Mouse (Mus musculus): ENCODE measurements around the gene Ccdc88c. TPM values are rescaled to one million over a fixed set of nuclear protein-coding genes. Genes with fewer than 3 reads are reported as not detected.

Gene Ccdc88c
- polyA plus RNA-seq, 1 experiment, result 4.9 TPM

GRCm38 (mm10) chr12:100896661-100897060, 132.2 kb downstream of the Ccdc88c start:
- TF ChIP-seq TAL1 (IDR thresholded peaks at IDR 0.05; ENCODE audit: low read length) (no peak), GATA1 (IDR thresholded peaks at IDR 0.05; ENCODE audit: low read length) (no peak)
- Histone ChIP-seq H3K9me3 (ENCODE audit: control insufficient read depth, low read length) (no peaks in the 10 kb centered on the region), H3K27me3 (ENCODE audit: control insufficient read depth) (peaks cover 52% of the 10 kb centered on the region), H3K4me3 (replicated peaks) (no peak overlapping the region), H3K4me1 (ENCODE audit: control insufficient read depth) (no peaks in the 10 kb centered on the region), H3K36me3 (ENCODE audit: control insufficient read depth) (no peaks in the 10 kb centered on the region)

- H3K9me3 ChIP-seq (ENCODE audit: control insufficient read depth, low read length), result no peaks in the 10 kb centered on the region
Observed at GRCm38 (mm10) chr12:100895504-100895903, 133.4 kb downstream of the Ccdc88c start.

GRCm38 (mm10) chr12:100890548-100890947, 138.3 kb downstream of the Ccdc88c start:
- H3K27me3 ChIP-seq (ENCODE audit: control insufficient read depth), result peaks cover 4% of the 10 kb centered on the region; the same call in 1 of the 2 replicates
- H3K9me3 ChIP-seq (ENCODE audit: control insufficient read depth, low read length), result no peaks in the 10 kb centered on the region
- no peaks in the 10 kb centered on the region for H3K4me1 ChIP-seq (ENCODE audit: control insufficient read depth)
- no peak for TF ChIP-seq TAL1 (IDR thresholded peaks at IDR 0.05; ENCODE audit: low read length)
- TF ChIP-seq GATA1 (IDR thresholded peaks at IDR 0.05; ENCODE audit: low read length), result no peak
- H3K4me3 ChIP-seq (replicated peaks), result no peak overlapping the region
- H3K36me3 ChIP-seq (ENCODE audit: control insufficient read depth), result no peaks in the 10 kb centered on the region

More at GRCm38 (mm10) chr12:100895504-100895903, 133.4 kb downstream of the Ccdc88c start:
- no peak overlapping the region for H3K4me3 ChIP-seq (replicated peaks)
- peaks cover 44% of the 10 kb centered on the region for H3K27me3 ChIP-seq (ENCODE audit: control insufficient read depth)
- TF ChIP-seq GATA1 (IDR thresholded peaks at IDR 0.05; ENCODE audit: low read length) (no peak), TAL1 (IDR thresholded peaks at IDR 0.05; ENCODE audit: low read length) (no peak)
- H3K4me1 ChIP-seq (ENCODE audit: control insufficient read depth), result no peaks in the 10 kb centered on the region
- H3K36me3 ChIP-seq (ENCODE audit: control insufficient read depth), result no peaks in the 10 kb centered on the region

GRCm38 (mm10) chr12:100887801-100888258, 141.0 kb downstream of the Ccdc88c start:
- no peaks in the 10 kb centered on the region for H3K4me1 ChIP-seq (ENCODE audit: control insufficient read depth)
- no peaks in the 10 kb centered on the region for H3K9me3 ChIP-seq (ENCODE audit: control insufficient read depth, low read length)
- peaks cover 4% of the 10 kb centered on the region; the same call in 1 of the 2 replicates for H3K27me3 ChIP-seq (ENCODE audit: control insufficient read depth)
- no peaks in the 10 kb centered on the region for H3K36me3 ChIP-seq (ENCODE audit: control insufficient read depth)
- H3K4me3 ChIP-seq (replicated peaks), result no peak overlapping the region
- TF ChIP-seq TAL1 (IDR thresholded peaks at IDR 0.05; ENCODE audit: low read length) (no peak), GATA1 (IDR thresholded peaks at IDR 0.05; ENCODE audit: low read length) (no peak)

DNA sequence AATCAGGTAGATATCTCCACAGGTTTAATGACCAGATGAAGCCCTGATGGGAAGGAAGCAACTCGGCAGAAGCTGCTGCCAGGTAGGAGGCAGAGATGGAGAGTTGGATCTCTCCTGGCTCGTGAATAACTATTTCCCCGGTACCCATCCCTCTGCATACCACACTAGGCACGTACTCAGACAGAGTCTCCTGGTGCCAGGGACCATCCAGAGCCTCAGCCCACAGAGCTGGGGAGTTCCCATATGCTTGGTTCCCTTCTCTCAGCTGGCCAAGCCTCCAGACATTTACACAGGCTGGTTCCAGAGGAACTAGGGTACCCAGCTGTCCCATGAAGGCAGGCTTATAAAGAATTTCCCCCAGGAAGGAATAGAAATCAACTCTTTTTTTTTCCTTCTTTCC, 142.0 kb downstream of the Ccdc88c start:
- peaks cover 4% of the 10 kb centered on the region; the same call in 1 of the 2 replicates for H3K27me3 ChIP-seq (ENCODE audit: control insufficient read depth)
- H3K9me3 ChIP-seq (ENCODE audit: control insufficient read depth, low read length), result no peaks in the 10 kb centered on the region
- no peaks in the 10 kb centered on the region for H3K4me1 ChIP-seq (ENCODE audit: control insufficient read depth)
- no peaks in the 10 kb centered on the region for H3K36me3 ChIP-seq (ENCODE audit: control insufficient read depth)
- TF ChIP-seq GATA1 (IDR thresholded peaks at IDR 0.05; ENCODE audit: low read length) (no peak), TAL1 (IDR thresholded peaks at IDR 0.05; ENCODE audit: low read length) (no peak)
- H3K4me3 ChIP-seq (replicated peaks), result no peak overlapping the region

DNA sequence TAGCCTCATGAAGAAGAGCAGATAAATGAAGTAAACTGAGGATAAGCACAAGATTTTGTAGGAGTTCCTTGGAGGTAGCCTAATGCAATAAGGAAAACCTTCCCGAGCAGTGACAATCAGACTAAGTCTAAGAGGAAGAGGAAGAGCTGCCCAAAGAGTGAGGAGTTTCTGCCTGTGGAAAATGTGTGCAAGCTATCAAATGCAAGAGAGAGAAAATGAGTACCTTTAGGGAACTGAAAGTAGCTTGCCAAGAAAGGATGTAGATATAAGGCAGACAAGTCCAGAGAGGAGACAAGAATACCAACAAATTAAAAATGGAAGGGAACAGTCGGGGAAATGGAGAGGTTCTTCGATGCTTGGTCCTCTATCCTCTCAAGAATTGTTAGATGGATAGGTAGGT, 143.3 kb downstream of the Ccdc88c start:
- TF ChIP-seq TAL1 (IDR thresholded peaks at IDR 0.05; ENCODE audit: low read length) (no peak), GATA1 (IDR thresholded peaks at IDR 0.05; ENCODE audit: low read length) (no peak)
- Histone ChIP-seq H3K4me3 (replicated peaks) (no peak overlapping the region), H3K9me3 (ENCODE audit: control insufficient read depth, low read length) (no peaks in the 10 kb centered on the region), H3K27me3 (ENCODE audit: control insufficient read depth) (peaks cover 4% of the 10 kb centered on the region; the same call in 1 of the 2 replicates), H3K4me1 (ENCODE audit: control insufficient read depth) (no peaks in the 10 kb centered on the region), H3K36me3 (ENCODE audit: control insufficient read depth) (no peaks in the 10 kb centered on the region)

GRCm38 (mm10) chr12:100883168-100883567, 145.7 kb downstream of the Ccdc88c start:
- Histone ChIP-seq H3K9me3 (ENCODE audit: control insufficient read depth, low read length) (no peaks in the 10 kb centered on the region), H3K36me3 (ENCODE audit: control insufficient read depth) (no peaks in the 10 kb centered on the region), H3K4me3 (replicated peaks) (no peak overlapping the region), H3K27me3 (ENCODE audit: control insufficient read depth) (peaks cover 4% of the 10 kb centered on the region; the same call in 1 of the 2 replicates), H3K4me1 (ENCODE audit: control insufficient read depth) (no peaks in the 10 kb centered on the region)
- no peak for TF ChIP-seq TAL1 (IDR thresholded peaks at IDR 0.05; ENCODE audit: low read length)
- TF ChIP-seq GATA1 (IDR thresholded peaks at IDR 0.05; ENCODE audit: low read length), result no peak

GRCm38 (mm10) chr12:100878556-100878955, 150.3 kb downstream of the Ccdc88c start:
- Histone ChIP-seq H3K27me3 (ENCODE audit: control insufficient read depth) (no peaks in the 10 kb centered on the region), H3K9me3 (ENCODE audit: control insufficient read depth, low read length) (no peaks in the 10 kb centered on the region), H3K4me3 (replicated peaks) (no peak overlapping the region), H3K36me3 (ENCODE audit: control insufficient read depth) (no peaks in the 10 kb centered on the region), H3K4me1 (ENCODE audit: control insufficient read depth) (no peaks in the 10 kb centered on the region)
- no peak for TF ChIP-seq GATA1 (IDR thresholded peaks at IDR 0.05; ENCODE audit: low read length)
- no peak for TF ChIP-seq TAL1 (IDR thresholded peaks at IDR 0.05; ENCODE audit: low read length)

- Histone ChIP-seq H3K9me3 (ENCODE audit: control insufficient read depth, low read length) (no peaks in the 10 kb centered on the region), H3K27me3 (ENCODE audit: control insufficient read depth) (no peaks in the 10 kb centered on the region), H3K4me1 (ENCODE audit: control insufficient read depth) (no peaks in the 10 kb centered on the region), H3K36me3 (ENCODE audit: control insufficient read depth) (no peaks in the 10 kb centered on the region), H3K4me3 (replicated peaks) (no peak overlapping the region)
- no peak for TF ChIP-seq GATA1 (IDR thresholded peaks at IDR 0.05; ENCODE audit: low read length)
Observed at GRCm38 (mm10) chr12:100877936-100878335, 150.9 kb downstream of the Ccdc88c start.

DNA sequence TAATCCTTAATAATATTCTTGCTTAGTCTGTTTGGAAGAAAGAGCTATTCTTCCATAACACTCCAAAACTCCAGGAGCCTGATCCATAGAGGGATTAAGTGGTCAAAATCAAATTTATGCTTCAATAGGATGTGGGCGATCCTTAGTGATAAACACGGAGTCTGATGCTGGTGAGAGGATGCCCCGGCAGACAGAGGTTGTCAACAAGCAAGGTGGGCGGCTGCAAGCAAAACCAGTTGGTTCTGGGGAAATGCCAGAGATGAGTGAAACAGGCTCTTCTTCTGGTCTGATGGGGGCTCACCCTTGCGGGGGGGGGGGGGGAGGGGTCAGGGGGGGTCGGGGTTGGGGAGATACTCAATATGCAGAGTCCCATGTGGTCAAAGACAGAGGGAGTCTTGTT, 152.9 kb downstream of the Ccdc88c start:
- Histone ChIP-seq H3K4me1 (ENCODE audit: control insufficient read depth) (no peaks in the 10 kb centered on the region), H3K27me3 (ENCODE audit: control insufficient read depth) (no peaks in the 10 kb centered on the region), H3K36me3 (ENCODE audit: control insufficient read depth) (no peaks in the 10 kb centered on the region), H3K4me3 (replicated peaks) (no peak overlapping the region), H3K9me3 (ENCODE audit: control insufficient read depth, low read length) (no peaks in the 10 kb centered on the region)
- TF ChIP-seq GATA1 (IDR thresholded peaks at IDR 0.05; ENCODE audit: low read length) (no peak), TAL1 (IDR thresholded peaks at IDR 0.05; ENCODE audit: low read length) (no peak)

Data from erythroblast, embryonic 14.5 days (primary cell).